ENCODE assay signal across 13 mouse cellular contexts in genomic region chr11:35204084-35204483, GRCm38 (mm10).
DNase-seq lines count a peak whose midpoint lies in the region; ATAC-seq and TF ChIP-seq lines count a peak whose summit lies in the region.
"Had no signal": no experiment of that assay in that cellular context is flagged by ENCODE, and none has a peak within 500 bp of the region (broad histone marks: within the 10 kb centered on the region; RNA-seq: fewer than 3 reads in every experiment).

No protein-coding gene starts in this region.

- no peak for ATAC-seq in forebrain, postnatal 0 days
- no peak for ATAC-seq in midbrain, embryonic 11.5 days (ENCODE audit: low FRiP score)
- ATAC-seq in midbrain, embryonic 15.5 days (replicated peaks), result no peak
- ATAC-seq in hindbrain, embryonic 13.5 days (ENCODE audit: low FRiP score), result peak; percentile 53
- peak; percentile 80 for ATAC-seq in neural tube, embryonic 12.5 days (ENCODE audit: low FRiP score, low read depth)
- ATAC-seq: liver, embryonic 12.5 days had no signal

- H3K4me3 ChIP-seq in forebrain, embryonic 10.5 days, result no peak overlapping the region
- H3K4me3 ChIP-seq in forebrain, postnatal 0 days (ENCODE audit: low read depth, low read length), result no peak overlapping the region
- H3K4me3 ChIP-seq in midbrain, embryonic 11.5 days (ENCODE audit: low read depth, low read length), result no peak overlapping the region
- no peak overlapping the region for H3K4me3 ChIP-seq in midbrain, embryonic 15.5 days
- no peak overlapping the region for H3K4me3 ChIP-seq in hindbrain, embryonic 13.5 days
- H3K4me3 ChIP-seq in neural tube, embryonic 12.5 days, result no peak overlapping the region
- H3K4me3 ChIP-seq: heart, embryonic 13.5 days; liver, embryonic 12.5 days had no signal

- H3K9ac ChIP-seq in forebrain, postnatal 0 days, result no peak overlapping the region
- H3K9ac ChIP-seq in midbrain, embryonic 11.5 days (ENCODE audit: low read length), result no peak overlapping the region
- H3K9ac ChIP-seq in midbrain, embryonic 15.5 days, result no peak overlapping the region
- no peak overlapping the region for H3K9ac ChIP-seq in hindbrain, embryonic 13.5 days
- no peak overlapping the region for H3K9ac ChIP-seq in neural tube, embryonic 12.5 days
- H3K9ac ChIP-seq: heart, embryonic 13.5 days; liver, embryonic 12.5 days had no signal

- peaks cover 35% of the 10 kb centered on the region for H3K4me1 ChIP-seq in forebrain, embryonic 10.5 days
- H3K4me1 ChIP-seq in forebrain, postnatal 0 days (ENCODE audit: insufficient read depth), result peaks cover 7% of the 10 kb centered on the region
- peaks cover 19% of the 10 kb centered on the region for H3K4me1 ChIP-seq in midbrain, embryonic 11.5 days (ENCODE audit: control insufficient read depth, insufficient read depth, low read length)
- peaks cover 25% of the 10 kb centered on the region for H3K4me1 ChIP-seq in midbrain, embryonic 15.5 days
- peaks cover 38% of the 10 kb centered on the region for H3K4me1 ChIP-seq in hindbrain, embryonic 13.5 days (replicated peaks)
- H3K4me1 ChIP-seq in neural tube, embryonic 12.5 days, result peaks cover 33% of the 10 kb centered on the region
- H3K4me1 ChIP-seq: liver, embryonic 12.5 days had no signal

- no peaks in the 10 kb centered on the region for H3K36me3 ChIP-seq in forebrain, embryonic 10.5 days (replicated peaks)
- H3K36me3 ChIP-seq in forebrain, postnatal 0 days (ENCODE audit: insufficient read depth), result no peaks in the 10 kb centered on the region
- H3K36me3 ChIP-seq in midbrain, embryonic 11.5 days (ENCODE audit: control insufficient read depth, insufficient read depth, low read length), result no peaks in the 10 kb centered on the region
- no peaks in the 10 kb centered on the region for H3K36me3 ChIP-seq in midbrain, embryonic 15.5 days (replicated peaks)
- no peaks in the 10 kb centered on the region for H3K36me3 ChIP-seq in hindbrain, embryonic 13.5 days
- no peaks in the 10 kb centered on the region for H3K36me3 ChIP-seq in neural tube, embryonic 12.5 days
- H3K36me3 ChIP-seq: heart, embryonic 13.5 days; liver, embryonic 12.5 days had no signal

- DNase-seq in forebrain, embryonic 10.5 days (ENCODE audit: extremely low spot score, low spot score), result no peak
- DNase-seq in forebrain, postnatal 0 days, result no peak
- DNase-seq in midbrain, embryonic 11.5 days (ENCODE audit: low spot score, missing footprints), result peak; percentile 87
- no peak for DNase-seq in heart, postnatal 4 days
- no peak for DNase-seq in cerebellum, postnatal 14 days
- DNase-seq: adrenal gland, postnatal 14 days; thymus, postnatal 14 days had no signal

- no peak for TF ChIP-seq CTCF in forebrain, postnatal 0 days (IDR thresholded peaks at IDR 0.05; ENCODE audit: low read depth)

- no peaks in the 10 kb centered on the region for H3K9me3 ChIP-seq in forebrain, embryonic 10.5 days
- no peaks in the 10 kb centered on the region for H3K9me3 ChIP-seq in forebrain, postnatal 0 days (ENCODE audit: low read length)
- H3K9me3 ChIP-seq in midbrain, embryonic 11.5 days (ENCODE audit: control insufficient read depth, low read length), result no peaks in the 10 kb centered on the region
- no peaks in the 10 kb centered on the region for H3K9me3 ChIP-seq in midbrain, embryonic 15.5 days
- no peaks in the 10 kb centered on the region for H3K9me3 ChIP-seq in hindbrain, embryonic 13.5 days
- H3K9me3 ChIP-seq in neural tube, embryonic 12.5 days, result no peaks in the 10 kb centered on the region
- H3K9me3 ChIP-seq: heart, embryonic 13.5 days; liver, embryonic 12.5 days had no signal

- no peak overlapping the region for H3K4me2 ChIP-seq in forebrain, postnatal 0 days (ENCODE audit: low read depth)
- H3K4me2 ChIP-seq in midbrain, embryonic 11.5 days, result no peak overlapping the region
- no peak overlapping the region; the same call in 1 of the 2 replicates for H3K4me2 ChIP-seq in midbrain, embryonic 15.5 days
- 0 out of 2 replicates have a peak overlapping the region, but pooled peaks have one; percentile 11 for H3K4me2 ChIP-seq in hindbrain, embryonic 13.5 days
- peak overlapping the region; percentile 42 for H3K4me2 ChIP-seq in neural tube, embryonic 12.5 days (replicated peaks)
- H3K4me2 ChIP-seq: heart, embryonic 13.5 days; liver, embryonic 12.5 days had no signal

- H3K27me3 ChIP-seq in forebrain, embryonic 10.5 days (ENCODE audit: poor library complexity, severe bottlenecking), result peaks cover 12% of the 10 kb centered on the region; the same call in 1 of the 2 replicates
- no peaks in the 10 kb centered on the region; the same call in 1 of the 2 replicates for H3K27me3 ChIP-seq in forebrain, postnatal 0 days (ENCODE audit: insufficient read depth, low read length)
- peaks cover 13% of the 10 kb centered on the region for H3K27me3 ChIP-seq in midbrain, embryonic 11.5 days (ENCODE audit: control insufficient read depth, insufficient read depth, low read length)
- H3K27me3 ChIP-seq in midbrain, embryonic 15.5 days (replicated peaks), result peaks cover 10% of the 10 kb centered on the region; the same call in 1 of the 2 replicates
- peaks cover 7% of the 10 kb centered on the region for H3K27me3 ChIP-seq in hindbrain, embryonic 13.5 days
- H3K27me3 ChIP-seq in neural tube, embryonic 12.5 days (replicated peaks), result no peaks in the 10 kb centered on the region; the same call in 1 of the 2 replicates
- H3K27me3 ChIP-seq: heart, embryonic 13.5 days had no signal

- WGBS in forebrain, embryonic 10.5 days, result 53% methylated on average over 9 of the region's 9 CpGs
- 12% methylated on average over 9 of the region's 9 CpGs for WGBS in forebrain, postnatal 0 days
- 49% methylated on average over 9 of the region's 9 CpGs for WGBS in midbrain, embryonic 11.5 days
- 30% methylated on average over 9 of the region's 9 CpGs for WGBS in midbrain, embryonic 15.5 days
- 36% methylated on average over 9 of the region's 9 CpGs for WGBS in hindbrain, embryonic 13.5 days
- 12% methylated on average over 9 of the region's 9 CpGs for WGBS in neural tube, embryonic 12.5 days

- peak overlapping the region; percentile 52 for H3K27ac ChIP-seq in forebrain, embryonic 10.5 days
- no peak overlapping the region for H3K27ac ChIP-seq in forebrain, postnatal 0 days (ENCODE audit: low read depth, low read length)
- no peak overlapping the region for H3K27ac ChIP-seq in midbrain, embryonic 11.5 days (ENCODE audit: low read depth, low read length)
- H3K27ac ChIP-seq in midbrain, embryonic 15.5 days, result no peak overlapping the region
- 0 out of 2 replicates have a peak overlapping the region, but pooled peaks have one; percentile 56 for H3K27ac ChIP-seq in hindbrain, embryonic 13.5 days
- H3K27ac ChIP-seq in neural tube, embryonic 12.5 days, result no peak overlapping the region
- H3K27ac ChIP-seq: heart, embryonic 13.5 days; liver, embryonic 12.5 days; macrophage had no signal

Comparison
In these comparisons a context has a peak if more than half of its experiments do, and no peak if none do; other contexts are left out.
1. H3K27ac ChIP-seq: peak in forebrain, embryonic 10.5 days (single experiment) and hindbrain, embryonic 13.5 days (single experiment); none in forebrain, postnatal 0 days (single experiment), midbrain, embryonic 11.5 days (single experiment), midbrain, embryonic 15.5 days (single experiment) and neural tube, embryonic 12.5 days (single experiment).
2. ATAC-seq: peak in hindbrain, embryonic 13.5 days (single experiment) and neural tube, embryonic 12.5 days (single experiment); none in forebrain, postnatal 0 days (single experiment), midbrain, embryonic 11.5 days (single experiment) and midbrain, embryonic 15.5 days (single experiment).
3. H3K4me2 ChIP-seq: peak in hindbrain, embryonic 13.5 days (single experiment) and neural tube, embryonic 12.5 days (single experiment); none in forebrain, postnatal 0 days (single experiment), midbrain, embryonic 11.5 days (single experiment) and midbrain, embryonic 15.5 days (single experiment).